ENCODE assay signal across 31 mouse cellular contexts in genomic region chr1:88694353-88694752, GRCm38 (mm10). TPM values are rescaled to one million over a fixed set of nuclear protein-coding genes. Genes with fewer than 3 reads are reported as not detected.
DNase-seq lines count a peak whose midpoint lies in the region; ATAC-seq and TF ChIP-seq lines count a peak whose summit lies in the region.
"Had no signal": no experiment of that assay in that cellular context is flagged by ENCODE, and none has a peak within 500 bp of the region (broad histone marks: within the 10 kb centered on the region; RNA-seq: fewer than 3 reads in every experiment).

No protein-coding gene starts in this region.

- no peaks in the 10 kb centered on the region; the same call in 1 of the 2 replicates for H3K4me1 ChIP-seq in spleen, adult 2 months (ENCODE audit: control insufficient read depth, insufficient read depth, insufficient read length)
- H3K4me1 ChIP-seq: stomach, embryonic 15.5 days had no signal

- TF ChIP-seq CTCF in spleen, adult 2 months (IDR thresholded peaks at IDR 0.05; ENCODE audit: extremely low read depth, insufficient read depth, insufficient read length, insufficient replicate concordance): no peak

- ATAC-seq in frontal cortex, adult (ENCODE audit: low TSS enrichment): 0 out of 2 replicates have a peak, but pooled peaks have one; percentile 55
- ATAC-seq in erythroblast, adult 5-6 weeks (replicated peaks; ENCODE audit: low FRiP score, poor library complexity, severe bottlenecking): no peak
- ATAC-seq: hindbrain, embryonic 16.5 days; midbrain, embryonic 16.5 days; Patski had no signal

- H3K27ac ChIP-seq in spleen, adult 2 months (ENCODE audit: insufficient read depth, low read length): peak overlapping the region; percentile 54
- H3K27ac ChIP-seq: forebrain, embryonic 12.5 days; heart, embryonic 10.5 days; heart, embryonic 15.5 days; kidney, embryonic 15.5 days; layer of hippocampus, adult 2 months; limb, embryonic 10.5 days; limb, embryonic 15.5 days; liver, embryonic 14.5 days; macrophage; neural tube, embryonic 12.5 days; stomach, embryonic 15.5 days had no signal

- WGBS in spleen, adult 2 months: 57% methylated on average over 10 of the region's 10 CpGs

- no peak for TF ChIP-seq POLR2A in spleen, adult 2 months (IDR thresholded peaks at IDR 0.05; ENCODE audit: low read depth, low read length)

- DNase-seq in cerebellum, adult 18-20 months: peak; percentile 47 to 62
- no peak for DNase-seq in cerebellum, postnatal 14 days
- DNase-seq in frontal cortex, postnatal 10 days (ENCODE audit: low spot score in 2 of 2): no peak
- no peak for DNase-seq in spleen, adult 2 months (ENCODE audit: low read depth in 1 of 2, low spot score in 2 of 2)
- no peak for DNase-seq in spleen, postnatal 14 days (ENCODE audit: low spot score in 2 of 2)
- DNase-seq: adrenal gland, postnatal 14 days; gastrocnemius, postnatal 25 days; heart, adult 11 months; kidney, adult 18-20 months; kidney, postnatal 25 days; lung, adult 2 months; lung, postnatal 10 days; right cerebral cortex, adult 18-20 months; thymus, postnatal 36 days had no signal

- no peaks in the 10 kb centered on the region for H3K27me3 ChIP-seq in spleen, adult 2 months (ENCODE audit: control insufficient read depth, insufficient read depth, low read length)
- H3K27me3 ChIP-seq: forebrain, embryonic 12.5 days; heart, embryonic 15.5 days; kidney, embryonic 15.5 days; limb, embryonic 15.5 days; neural tube, embryonic 12.5 days; Patski; stomach, embryonic 15.5 days had no signal

- no peak overlapping the region for H3K4me3 ChIP-seq in spleen, adult 2 months (ENCODE audit: extremely low read depth, insufficient read depth, insufficient read length)
- H3K4me3 ChIP-seq: forebrain, embryonic 12.5 days; heart, embryonic 10.5 days; heart, embryonic 15.5 days; kidney, embryonic 15.5 days; layer of hippocampus, adult 2 months; limb, embryonic 10.5 days; limb, embryonic 15.5 days; neural tube, embryonic 12.5 days; stomach, embryonic 15.5 days had no signal

- no peaks in the 10 kb centered on the region for H3K36me3 ChIP-seq in spleen, adult 2 months (ENCODE audit: control insufficient read depth, insufficient read depth, low read length)
- H3K36me3 ChIP-seq: heart, embryonic 15.5 days; limb, embryonic 15.5 days; stomach, embryonic 15.5 days had no signal

RNA-seq across cellular contexts. Expression of gene Arl4c, which starts 7.7 kb away (rescaled TPM):
- polyA plus RNA-seq in spleen, adult 2 months (2012; rRNA removed): 31.0 and 46.1 TPM in 2 replicates
- total RNA-seq in erythroblast, adult 5-6 weeks (2015; ENCODE audit: low replicate concordance): 0.96 and 2.9 TPM in 2 replicates
- total RNA-seq in erythroblast, adult 5-6 weeks (2017; ENCODE audit: low replicate concordance): 1.8 and 3.5 TPM in 2 replicates
- total RNA-seq: MEL had no signal

Comparison
In these comparisons a context has a peak if more than half of its experiments do, and no peak if none do; other contexts are left out.
1. DNase-seq: peak in cerebellum, adult 18-20 months (2 of 2); none in cerebellum, postnatal 14 days (0 of 2), frontal cortex, postnatal 10 days (0 of 2), spleen, adult 2 months (0 of 2) and spleen, postnatal 14 days (0 of 2).